Mouse (Mus musculus) liver, adult 2 months (tissue): ENCODE measurements around the gene Ubxn2a. TPM values are rescaled to one million over a fixed set of nuclear protein-coding genes. Genes with fewer than 3 reads are reported as not detected.
"Not testable (repeated sequence)": the region's sequence is repeated elsewhere in the genome, so short reads cannot be mapped to it uniquely, and the experiment has no call there.

Experiments
- DNase-seq: peaks from one replicate; pipeline ENCODE4 v3.0.0-alpha.2; 2011; ENCODE audit warnings: low read depth, low spot score; ENCODE audit errors: extremely low read depth
- H3K27ac ChIP-seq: fragments of 200-500 bp; replicated peaks from 2 replicates; pipeline ENCODE4 v1.5.1; 2012; ENCODE audit warnings: low read depth, mild to moderate bottlenecking, control low read depth, inconsistent platforms, low read length; ENCODE audit not compliant: insufficient read depth
- H3K27me3 ChIP-seq: fragments of 200-500 bp; 2 replicates; pipeline ENCODE4 v1.6.1; 2012; ENCODE audit warnings: mild to moderate bottlenecking, moderate library complexity, low read length, inconsistent platforms; ENCODE audit not compliant: control insufficient read depth, insufficient read depth
- H3K36me3 ChIP-seq: fragments of 200-500 bp; 2 replicates; pipeline ENCODE4 v1.6.1; 2012; ENCODE audit warnings: low read length, inconsistent platforms; ENCODE audit not compliant: control insufficient read depth, insufficient read depth
- H3K4me1 ChIP-seq: fragments of 200-500 bp; 2 replicates; pipeline ENCODE4 v1.6.1; 2011; ENCODE audit warnings: low read length; ENCODE audit not compliant: control insufficient read depth, insufficient read depth
- H3K4me3 ChIP-seq: fragments of 200-500 bp; 2 replicates; pipeline ENCODE4 v1.5.1; 2011; ENCODE audit warnings: low read depth, mild to moderate bottlenecking, control low read depth, low read length, moderate library complexity; ENCODE audit not compliant: insufficient read depth
- H3K79me2 ChIP-seq: fragments of 200-500 bp; 2 replicates; pipeline ENCODE4 v1.6.1; 2012; ENCODE audit warnings: inconsistent platforms, mild to moderate bottlenecking, low read length, moderate library complexity; ENCODE audit not compliant: control insufficient read depth, insufficient read depth
- H3K9ac ChIP-seq: fragments of 200-500 bp; 2 replicates; pipeline ENCODE4 v1.6.1; 2012; ENCODE audit warnings: low read depth, mild to moderate bottlenecking, control low read depth, inconsistent platforms, low read length
- CTCF ChIP-seq: fragments of 200-500 bp; IDR thresholded peaks from 2 replicates; pipeline ENCODE4 v1.5.1; 2011; ENCODE audit warnings: low read depth, low read length, control low read depth
- POLR2A ChIP-seq: fragments of 200-500 bp; IDR thresholded peaks from 2 replicates; pipeline ENCODE4 v1.6.1; 2011; ENCODE audit warnings: low read length, control low read depth; ENCODE audit not compliant: insufficient read depth; ENCODE audit errors: extremely low read depth
- WGBS: fragments of 180-500 bp; shearing (Covaris S2); methylation state at CpG from one replicate; pipeline ENCODE4 v1.1.7; 2018; 5-methylcytosine and 5-hydroxymethylcytosine counted together
- polyA plus RNA-seq: library from polyadenylated mRNA; depleted of rRNA; stranded (reverse); fragments of >200 nt; gene quantifications from 2 replicates; pipeline ENCODE4 v1.2.3, GENCODE M21; 2012
- total RNA-seq: library from RNA; depleted of rRNA; stranded (reverse); fragments of >200 nt; gene quantifications from 2 replicates; pipeline ENCODE4 v1.2.3, GENCODE M21; 2014

The Ubxn2a gene
- total and polyA plus RNA-seq, 2 experiments = 3.2 to 18.7 TPM

DNA sequence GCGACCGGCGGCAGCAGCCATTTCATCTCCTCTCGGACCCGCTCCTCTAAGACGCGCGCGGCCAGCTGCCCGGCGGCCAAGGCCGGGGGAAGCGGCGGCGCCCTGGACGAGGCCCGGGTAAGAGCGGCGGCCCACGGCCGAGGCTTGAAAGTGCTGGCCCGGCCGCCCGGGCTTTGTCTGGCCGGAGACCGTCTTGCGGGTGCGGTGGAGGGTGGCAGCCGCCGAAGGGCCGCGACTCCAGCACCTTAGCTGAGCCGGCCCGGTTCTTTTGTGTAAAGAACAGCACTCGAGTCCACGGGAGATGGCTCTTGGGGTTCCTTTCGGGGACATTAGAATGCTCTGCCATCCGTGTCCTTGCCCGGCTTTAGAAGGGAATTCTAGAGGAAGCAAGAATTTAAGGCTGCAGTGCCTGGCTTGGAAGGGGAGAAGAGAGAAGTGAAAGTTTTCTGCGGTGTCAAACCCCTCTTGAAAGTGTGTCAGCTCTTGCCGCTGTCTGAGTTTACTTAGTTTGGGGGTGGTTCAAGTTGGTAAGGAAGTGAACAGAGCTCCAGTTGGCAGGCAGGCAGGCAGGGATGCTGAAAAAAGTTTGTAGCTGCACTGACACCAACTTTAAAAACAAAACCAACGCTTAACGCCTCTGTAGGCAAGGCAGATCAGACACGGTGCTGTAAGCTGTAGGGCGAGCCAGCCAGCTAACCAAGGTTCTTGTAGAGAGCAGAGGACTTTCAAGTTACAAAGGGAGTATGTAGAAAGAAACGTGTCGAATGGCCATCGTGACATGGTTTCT lies 10.5 kb upstream of the Ubxn2a start:
- Histone ChIP-seq H3K4me1 (peaks cover 11% of the 10 kb centered on the region), H3K27me3 (no peaks in the 10 kb centered on the region), H3K27ac (peak overlapping the region; percentile 82), H3K79me2 (peaks cover 4% of the 10 kb centered on the region; the same call in 1 of the 2 replicates), H3K36me3 (no peaks in the 10 kb centered on the region), H3K9ac (peak overlapping the region; percentile 95), H3K4me3 (peak overlapping the region; percentile 82)
- WGBS = under 1% methylated on average over 47 of the region's 48 CpGs
- TF ChIP-seq CTCF (no peak), POLR2A (no peak)
- peak; percentile 81 for DNase-seq

DNA sequence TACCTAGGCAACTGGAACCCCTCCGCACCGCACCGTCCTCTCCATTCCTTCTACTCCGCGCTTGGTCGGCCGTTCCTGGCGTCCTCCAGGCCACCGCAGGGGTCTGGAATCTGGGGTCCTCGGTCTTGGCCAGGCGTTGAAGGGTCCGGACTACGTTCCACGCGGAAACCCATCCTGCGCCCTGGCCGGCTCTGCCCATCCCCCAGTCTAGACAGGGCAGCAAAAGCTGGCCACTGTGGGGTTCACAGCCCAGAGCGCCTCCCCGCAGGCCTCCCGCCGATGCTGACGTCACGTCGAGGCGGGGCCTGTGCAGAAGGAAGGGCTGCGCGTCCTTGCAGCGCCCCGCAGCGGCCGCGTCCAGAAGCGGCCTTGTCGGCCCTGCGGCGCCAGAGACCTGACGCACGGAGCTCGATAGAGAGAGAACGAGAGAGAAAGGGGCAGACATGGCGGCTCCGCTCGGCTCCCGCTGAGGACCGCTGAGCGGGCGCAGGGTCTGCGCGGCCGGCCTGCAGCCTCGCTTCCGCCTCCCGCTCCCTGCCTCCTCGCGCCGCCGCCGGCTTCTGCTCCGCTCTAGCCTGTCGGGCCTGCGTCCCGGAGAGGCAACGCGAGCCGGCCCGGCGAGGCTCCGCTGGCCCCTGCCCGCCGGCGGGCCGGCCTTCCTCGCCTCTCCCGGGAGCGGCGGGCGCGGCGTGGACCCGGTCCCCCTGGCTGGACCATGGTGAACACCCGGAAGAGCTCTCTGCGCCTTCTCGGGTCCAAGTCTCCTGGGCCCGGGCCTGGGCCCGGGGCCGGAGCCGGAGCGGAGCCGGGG lies 9.7 kb upstream of the Ubxn2a start, which contains the start of gene Atad2b:
TSS of gene Atad2b (plus strand) at position 360 of the 811 bp plus-strand sequence.
- Histone ChIP-seq H3K4me1 (peaks cover 9% of the 10 kb centered on the region), H3K9ac (peak within 1 kb of the TSS; percentile 95), H3K36me3 (no peaks in the 10 kb centered on the region), H3K4me3 (peak within 1 kb of the TSS; percentile 82), H3K79me2 (no peaks in the 10 kb centered on the region; the same call in 1 of the 2 replicates), H3K27ac (peak within 1 kb of the TSS; percentile 82), H3K27me3 (no peaks in the 10 kb centered on the region)
- TF ChIP-seq POLR2A (peak; percentile 84; the same call in 1 of the 2 replicates), CTCF (peak; percentile 91)
- DNase-seq = peak; percentile 79
- under 1% methylated on average over 89 of the region's 89 CpGs for WGBS

GRCm38 (mm10) chr12:4914944-4915343 lies 7.4 kb upstream of the Ubxn2a start:
- Histone ChIP-seq H3K36me3 (no peaks in the 10 kb centered on the region), H3K27me3 (no peaks in the 10 kb centered on the region), H3K4me3 (no peak overlapping the region), H3K4me1 (peaks cover 6% of the 10 kb centered on the region; the same call in 1 of the 2 replicates), H3K9ac (no peak overlapping the region), H3K79me2 (no peaks in the 10 kb centered on the region; the same call in 1 of the 2 replicates), H3K27ac (no peak overlapping the region)
- DNase-seq = no peak
- 83% methylated on average over 3 of the region's 3 CpGs for WGBS
- TF ChIP-seq CTCF = no peak
- TF ChIP-seq POLR2A = no peak

DNA sequence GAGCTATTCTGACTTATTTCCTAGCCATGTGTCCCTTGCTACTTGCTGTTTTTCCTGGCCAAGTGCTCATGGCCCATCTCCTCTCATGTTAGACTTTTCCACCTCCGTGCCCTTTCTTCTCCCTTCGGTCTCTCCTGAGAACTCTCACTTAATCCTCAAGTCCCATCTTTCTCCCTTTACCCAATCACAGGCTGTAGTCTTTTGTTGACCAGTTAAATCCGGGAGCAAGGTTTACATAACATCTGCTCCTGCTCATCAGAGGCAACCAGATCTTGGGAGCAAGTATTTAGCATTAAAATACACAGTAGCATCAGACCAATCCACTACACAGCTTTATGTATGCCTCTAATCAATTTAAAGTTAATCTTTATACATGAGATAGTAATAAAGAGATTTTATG lies 6.9 kb upstream of the Ubxn2a start:
- H3K4me3 ChIP-seq = no peak overlapping the region
- no peak overlapping the region for H3K27ac ChIP-seq
- no peaks in the 10 kb centered on the region; the same call in 1 of the 2 replicates for H3K79me2 ChIP-seq
- no peak for TF ChIP-seq CTCF
- no peak for TF ChIP-seq POLR2A
- DNase-seq = no peak
- H3K27me3 ChIP-seq = no peaks in the 10 kb centered on the region
- peaks cover 6% of the 10 kb centered on the region; the same call in 1 of the 2 replicates for H3K4me1 ChIP-seq
- H3K36me3 ChIP-seq = no peaks in the 10 kb centered on the region
- 72% methylated on average over 3 of the region's 3 CpGs for WGBS
- H3K9ac ChIP-seq = no peak overlapping the region

DNA sequence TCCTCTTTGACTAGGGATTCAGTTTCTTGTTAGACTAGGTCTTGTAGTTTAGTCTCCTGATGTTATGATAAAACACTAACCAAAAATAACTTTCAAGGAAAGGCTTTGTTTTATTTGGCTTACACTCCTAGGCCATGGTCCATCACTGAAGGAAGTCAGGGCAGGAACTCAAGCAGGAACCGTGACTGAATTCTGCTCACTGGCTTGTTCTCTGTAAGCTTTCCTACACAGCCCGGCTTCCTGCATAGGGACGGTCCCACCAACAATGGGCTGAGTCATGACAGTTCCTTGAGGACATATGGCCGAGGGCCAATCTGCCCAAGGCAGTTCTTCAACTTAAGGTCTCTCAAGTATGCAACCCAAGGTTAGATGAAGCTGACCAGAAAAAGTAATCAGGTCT lies 4.2 kb upstream of the Ubxn2a start:
- Histone ChIP-seq H3K4me1 (peaks cover 5% of the 10 kb centered on the region; the same call in 1 of the 2 replicates), H3K9ac (no peak overlapping the region), H3K4me3 (no peak overlapping the region), H3K36me3 (no peaks in the 10 kb centered on the region), H3K27ac (no peak overlapping the region), H3K27me3 (no peaks in the 10 kb centered on the region), H3K79me2 (no peaks in the 10 kb centered on the region)
- 67% methylated on average over 4 of the region's 4 CpGs for WGBS
- no peak for DNase-seq
- no peak for TF ChIP-seq POLR2A
- TF ChIP-seq CTCF = no peak

GRCm38 (mm10) chr12:4910496-4910895 lies 3.0 kb upstream of the Ubxn2a start:
- not testable (repeated sequence) for H3K4me3 ChIP-seq, DNase-seq, H3K36me3 ChIP-seq, H3K27ac ChIP-seq, H3K79me2 ChIP-seq, H3K4me1 ChIP-seq, H3K9ac ChIP-seq, H3K27me3 ChIP-seq
- WGBS = 94% methylated on average over 1 of the region's 1 CpGs
